Mouse (Mus musculus) erythroblast, embryonic 14.5 days (primary cell): ENCODE measurements around the gene Eid1.

Source experiments
- GATA1 ChIP-seq: IDR thresholded peaks from 2 replicates; pipeline ENCODE4 v1.6.1; 2012; ENCODE audit warnings: low read length, inconsistent platforms, mixed read lengths
- TAL1 ChIP-seq: IDR thresholded peaks from 3 replicates; pipeline ENCODE4 v1.6.1; 2012; ENCODE audit warnings: low read length, inconsistent platforms, mixed read lengths

DNA sequence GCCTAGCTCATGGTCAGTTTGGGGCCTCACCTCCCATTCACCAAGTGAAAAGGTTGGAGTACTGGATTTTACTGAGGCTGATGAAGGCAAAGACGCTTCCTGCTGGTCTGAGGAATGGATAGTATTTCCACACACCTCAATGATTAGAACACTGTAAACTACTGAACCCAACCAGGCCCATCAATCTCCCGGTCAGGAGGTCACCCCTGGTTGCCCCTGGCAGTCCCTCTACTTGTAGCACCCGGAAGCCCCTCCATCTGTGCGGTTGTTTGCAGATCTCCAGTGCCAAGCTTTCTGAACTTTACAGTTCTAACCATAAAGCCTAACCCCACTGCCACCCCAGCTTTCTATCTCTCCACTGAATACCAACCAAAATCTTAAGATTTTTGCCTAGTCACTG, 11.7 kb upstream of the Eid1 start:
- TF ChIP-seq GATA1, result no peak
- no peak for TF ChIP-seq TAL1
